Mouse (Mus musculus) limb, embryonic 11.5 days (tissue): ENCODE results near the gene Acbd4. TPM values are rescaled to one million over a fixed set of nuclear protein-coding genes. Genes with fewer than 3 reads are reported as not detected.

Experiments used
- ATAC-seq: fragments of 200-750 bp; cut with Nextera tagmentation; 2 replicates; pipeline ENCODE4 v1.8.0; 2017; ENCODE audit warnings: low read depth; ENCODE audit not compliant: insufficient number of reproducible peaks, low FRiP score, low TSS enrichment
- DNase-seq: peaks from one replicate; pipeline ENCODE4 v3.0.0-alpha.2; 2015; ENCODE audit warnings: low spot score
- H3K27ac ChIP-seq: fragments of 300-500 bp; sonication (generic); replicated peaks from 2 replicates; pipeline ENCODE4 v1.5.1; 2014; ENCODE audit warnings: low read depth, mild to moderate bottlenecking, low read length
- H3K27me3 ChIP-seq: fragments of 300-500 bp; sonication (generic); 2 replicates; pipeline ENCODE4 v1.6.1; 2014; ENCODE audit warnings: mild to moderate bottlenecking, low read length, mixed read lengths; ENCODE audit not compliant: control insufficient read depth, insufficient read depth
- H3K36me3 ChIP-seq: fragments of 300-500 bp; sonication (generic); 2 replicates; pipeline ENCODE4 v1.6.1; 2014; ENCODE audit warnings: mild to moderate bottlenecking, low read length, moderate library complexity, mixed read lengths; ENCODE audit not compliant: control insufficient read depth, insufficient read depth
- H3K4me1 ChIP-seq: fragments of 300-500 bp; sonication (generic); 2 replicates; pipeline ENCODE4 v1.6.1; 2014; ENCODE audit warnings: low read length, mixed read lengths; ENCODE audit not compliant: control insufficient read depth, insufficient read depth
- H3K4me2 ChIP-seq: fragments of 300-500 bp; sonication (generic); 2 replicates; pipeline ENCODE4 v1.6.1; 2014; ENCODE audit warnings: low read depth, mild to moderate bottlenecking, moderate library complexity; ENCODE audit not compliant: severe bottlenecking
- H3K4me3 ChIP-seq: fragments of 300-500 bp; sonication (generic); 2 replicates; pipeline ENCODE4 v1.5.1; 2014; ENCODE audit warnings: low read depth, low read length
- H3K9ac ChIP-seq: fragments of 300-500 bp; sonication (generic); 2 replicates; pipeline ENCODE4 v1.6.1; 2014; ENCODE audit warnings: mild to moderate bottlenecking, low read length
- H3K9me3 ChIP-seq: fragments of 300-500 bp; sonication (generic); 2 replicates; pipeline ENCODE4 v1.6.1; 2016; ENCODE audit warnings: low read length; ENCODE audit not compliant: control insufficient read depth
- WGBS: fragments of 180-500 bp; shearing (Covaris S2); extraction: QIAGEN DNeasy Blood & Tissue Kit; methylation state at CpG from one replicate; pipeline ENCODE4 v1.1.7; 2014; 5-methylcytosine and 5-hydroxymethylcytosine counted together
- polyA plus RNA-seq: library from polyadenylated mRNA; unstranded; fragments of >200 nt; fragmentation: Nextera tagmentation; extraction: Ambion mirVana; gene quantifications from 2 replicates; pipeline ENCODE4 v1.2.1, GENCODE M21; 2014

The Acbd4 gene
- polyA plus RNA-seq, 1 experiment from 2014 or later, result 5.2 TPM

DNA sequence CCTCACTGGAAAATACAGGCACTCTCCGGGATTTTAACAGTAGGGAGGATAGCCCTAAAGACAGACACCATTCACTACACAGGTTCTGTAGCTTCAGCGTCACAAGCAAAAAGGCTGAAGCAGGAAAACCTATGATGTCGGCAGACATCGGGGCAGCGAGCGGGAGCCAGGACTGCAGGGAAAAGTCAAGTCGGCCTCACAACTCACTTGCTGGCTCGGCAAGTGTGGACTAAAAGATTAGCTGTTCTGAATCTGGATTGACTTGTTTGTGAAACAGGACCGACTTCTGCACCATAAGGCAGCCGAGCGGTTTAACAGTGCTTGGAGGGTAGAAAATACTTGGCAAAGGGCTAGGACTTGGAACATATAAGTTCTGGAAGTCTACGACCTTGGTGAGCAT lies 11.5 kb downstream of the Acbd4 start:
- no peaks in the 10 kb centered on the region for H3K36me3 ChIP-seq
- no peak for ATAC-seq
- peaks cover 16% of the 10 kb centered on the region for H3K4me1 ChIP-seq

DNA sequence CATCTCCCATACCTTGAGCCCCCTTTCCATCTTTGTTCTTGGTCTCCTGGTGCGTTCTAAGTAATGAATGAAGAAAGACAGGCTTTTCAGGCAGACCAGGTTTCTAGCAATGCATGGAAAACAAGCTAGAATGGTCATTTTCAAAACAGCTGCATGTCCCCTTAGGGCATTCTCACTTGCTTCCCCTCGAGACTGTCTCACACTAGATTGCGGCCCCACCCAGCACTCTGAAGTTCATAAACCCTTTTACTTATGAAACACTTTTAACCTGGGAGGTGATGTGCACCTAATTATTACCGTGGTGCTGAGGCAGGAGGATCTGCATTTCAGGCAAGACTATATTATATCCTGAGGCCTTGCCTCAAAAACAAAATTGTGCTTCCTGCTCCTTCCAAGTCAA lies 12.3 kb downstream of the Acbd4 start:
- ATAC-seq (no peak), DNase-seq (no peak)
- peaks cover 5% of the 10 kb centered on the region for H3K27me3 ChIP-seq
- no peak overlapping the region for H3K4me3 ChIP-seq
- WGBS, result 68% methylated on average over 4 of the region's 4 CpGs
- no peaks in the 10 kb centered on the region for H3K9me3 ChIP-seq
- no peak overlapping the region for H3K4me2 ChIP-seq
- H3K27ac ChIP-seq, result no peak overlapping the region
- peaks cover 21% of the 10 kb centered on the region for H3K4me1 ChIP-seq
- no peak overlapping the region for H3K9ac ChIP-seq
- H3K36me3 ChIP-seq, result no peaks in the 10 kb centered on the region

More for the DNA sequence above, 11.5 kb downstream of the Acbd4 start:
- WGBS, result 37% methylated on average over 12 of the region's 12 CpGs
- no peak for DNase-seq
- Histone ChIP-seq H3K4me3 (no peak overlapping the region), H3K9me3 (no peaks in the 10 kb centered on the region), H3K27ac (no peak overlapping the region; the same call in 1 of the 2 replicates), H3K27me3 (peaks cover 5% of the 10 kb centered on the region), H3K4me2 (no peak overlapping the region), H3K9ac (no peak overlapping the region)

DNA sequence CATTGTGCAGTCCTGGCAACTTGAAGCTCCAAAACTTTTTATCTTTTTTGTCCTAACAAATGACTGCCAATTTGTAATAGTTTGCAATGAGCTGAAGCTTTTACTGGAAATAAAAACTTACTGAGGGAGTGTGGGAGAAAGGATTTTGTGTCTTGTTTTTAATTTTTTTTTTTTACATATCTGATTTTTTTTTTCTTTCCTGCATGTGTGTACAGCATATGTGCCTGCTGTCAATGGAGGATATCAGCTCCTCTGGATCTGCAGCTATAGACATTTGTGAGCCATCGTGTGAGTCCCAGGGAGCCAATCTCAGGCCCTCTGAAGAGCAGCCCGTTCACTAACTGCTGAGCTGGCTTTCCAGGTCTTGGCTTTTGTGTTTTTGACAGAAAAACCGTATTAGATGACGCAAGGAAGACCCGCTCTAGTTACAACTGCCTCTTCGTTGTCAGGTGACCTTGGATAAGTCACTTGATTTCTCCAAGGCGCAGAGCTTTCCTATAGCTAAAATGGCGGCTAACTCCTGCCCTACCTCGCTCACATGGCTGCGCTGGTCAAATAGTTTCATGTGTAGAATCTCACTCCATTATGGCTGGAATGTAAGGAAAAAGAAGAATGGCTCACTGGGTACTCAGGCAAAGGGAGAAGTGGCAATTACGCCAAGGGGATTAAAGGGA lies 12.9 kb downstream of the Acbd4 start:
- Histone ChIP-seq H3K9ac (peak overlapping the region; percentile 92), H3K4me1 (peaks cover 21% of the 10 kb centered on the region)
- WGBS, result 88% methylated on average over 11 of the region's 11 CpGs

DNA sequence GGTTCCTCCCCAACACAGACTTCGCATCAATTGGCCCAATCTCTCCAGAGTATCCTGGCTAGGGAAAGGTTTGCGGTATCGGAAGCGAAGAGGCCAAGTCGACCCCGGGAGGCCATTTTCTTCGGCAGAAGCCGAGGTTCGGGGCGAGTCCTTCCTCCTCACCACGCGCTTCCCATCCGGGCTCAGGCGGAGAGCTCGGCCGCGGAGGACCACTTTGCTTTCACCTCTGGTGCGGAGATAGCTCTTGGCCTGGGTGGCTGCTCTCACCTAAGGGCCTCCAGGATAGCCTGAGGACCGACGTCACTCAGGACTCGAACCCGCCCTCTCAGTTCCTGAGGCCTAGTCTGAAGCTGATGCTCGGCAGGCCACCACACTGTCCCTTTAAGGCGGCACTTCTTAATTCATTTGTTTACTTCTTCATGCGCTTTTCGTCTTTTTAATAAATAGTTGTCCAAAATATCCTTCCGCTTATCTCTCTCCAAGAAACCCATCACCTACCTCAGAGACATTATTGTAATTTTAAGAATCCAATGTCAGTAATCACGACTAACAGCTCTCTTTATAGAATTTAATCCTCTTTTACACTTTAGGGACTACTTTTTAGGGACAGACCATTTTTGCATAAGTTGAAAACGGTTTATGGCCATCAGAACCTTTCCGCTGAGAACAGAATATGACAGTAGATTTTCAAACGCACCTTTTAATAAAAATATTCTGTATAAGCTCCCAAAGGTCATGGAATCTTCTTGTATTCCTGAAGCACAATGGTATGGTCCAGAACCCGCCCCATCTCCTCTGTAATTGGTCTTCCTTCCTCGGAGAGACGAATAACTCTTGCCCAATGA lies 13.9 kb downstream of the Acbd4 start:
- DNase-seq, result peak; percentile 85
- H3K27ac ChIP-seq, result peak overlapping the region; percentile 75
- H3K27me3 ChIP-seq, result peaks cover 5% of the 10 kb centered on the region
- no peaks in the 10 kb centered on the region for H3K9me3 ChIP-seq
- peak overlapping the region; percentile 65 for H3K4me3 ChIP-seq
- H3K9ac ChIP-seq, result peak overlapping the region; percentile 92
- WGBS, result 1% methylated on average over 34 of the region's 34 CpGs
- H3K4me1 ChIP-seq, result peaks cover 21% of the 10 kb centered on the region
- peak; percentile 52; the same call in 1 of the 2 replicates for ATAC-seq
- H3K36me3 ChIP-seq, result no peaks in the 10 kb centered on the region
- H3K4me2 ChIP-seq, result peak overlapping the region; percentile 63

More for the DNA sequence above, 12.9 kb downstream of the Acbd4 start:
- H3K9me3 ChIP-seq, result no peaks in the 10 kb centered on the region
- DNase-seq (no peak), ATAC-seq (no peak)
- peak overlapping the region; percentile 65 for H3K4me3 ChIP-seq
- peaks cover 5% of the 10 kb centered on the region for H3K27me3 ChIP-seq
- H3K36me3 ChIP-seq, result no peaks in the 10 kb centered on the region
- no peak overlapping the region; the same call in 1 of the 2 replicates for H3K27ac ChIP-seq
- H3K4me2 ChIP-seq, result peak overlapping the region; percentile 63

DNA sequence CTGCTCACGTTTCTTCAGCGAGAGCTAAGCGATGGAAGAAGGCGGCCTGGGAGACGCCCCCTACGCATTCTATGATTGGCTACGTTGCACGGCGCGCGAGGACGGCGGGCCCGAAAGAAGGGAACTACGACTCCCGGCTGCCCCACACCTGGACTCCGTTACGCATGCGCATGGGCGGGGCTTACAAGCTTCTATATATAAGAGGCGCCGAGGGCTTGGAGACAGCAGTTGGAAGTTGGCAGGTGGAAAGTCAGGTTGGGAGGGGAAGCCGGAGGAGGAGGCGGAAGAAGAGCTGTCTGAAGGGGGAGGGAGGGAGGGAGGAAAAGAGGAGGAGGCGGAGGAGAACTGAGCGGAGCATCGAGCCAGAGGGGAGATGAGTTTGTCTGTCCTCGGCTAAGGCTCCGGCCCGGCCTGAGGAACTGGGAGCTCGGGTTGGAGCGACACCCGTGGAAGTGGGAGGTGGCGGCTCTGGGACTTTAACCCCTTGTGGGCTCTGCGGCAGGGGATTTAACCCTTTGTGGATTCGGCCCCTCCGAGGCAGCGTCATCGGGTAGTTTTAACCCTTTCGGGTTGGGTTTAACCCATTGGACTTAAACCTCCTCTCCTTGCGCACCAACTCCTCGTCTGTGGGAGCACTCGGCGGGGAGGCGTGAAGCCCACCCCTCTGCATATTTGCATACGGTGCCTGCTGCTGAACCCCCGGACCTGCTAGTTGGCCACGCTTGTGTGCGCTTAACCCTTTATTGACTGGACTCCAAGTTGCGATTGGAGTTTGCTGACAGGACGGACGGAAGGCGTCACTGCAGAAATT lies 14.7 kb downstream of the Acbd4 start, which contains the start of gene Hexim1:
Gene Hexim1, plus strand, starts transcription at position 224 of the 811 bp plus-strand sequence.
- under 1% methylated on average over 53 of the region's 53 CpGs for WGBS
- Histone ChIP-seq H3K27me3 (peaks cover 4% of the 10 kb centered on the region; the same call in 1 of the 2 replicates), H3K9ac (peak within 1 kb of the TSS; percentile 92), H3K9me3 (no peaks in the 10 kb centered on the region), H3K4me2 (peak within 1 kb of the TSS; percentile 79), H3K4me3 (peak within 1 kb of the TSS; percentile 65), H3K27ac (peak within 1 kb of the TSS; percentile 75), H3K36me3 (no peaks in the 10 kb centered on the region), H3K4me1 (peaks cover 20% of the 10 kb centered on the region)
- peak; percentile 91 for ATAC-seq
- peak; percentile 100 for DNase-seq

DNA sequence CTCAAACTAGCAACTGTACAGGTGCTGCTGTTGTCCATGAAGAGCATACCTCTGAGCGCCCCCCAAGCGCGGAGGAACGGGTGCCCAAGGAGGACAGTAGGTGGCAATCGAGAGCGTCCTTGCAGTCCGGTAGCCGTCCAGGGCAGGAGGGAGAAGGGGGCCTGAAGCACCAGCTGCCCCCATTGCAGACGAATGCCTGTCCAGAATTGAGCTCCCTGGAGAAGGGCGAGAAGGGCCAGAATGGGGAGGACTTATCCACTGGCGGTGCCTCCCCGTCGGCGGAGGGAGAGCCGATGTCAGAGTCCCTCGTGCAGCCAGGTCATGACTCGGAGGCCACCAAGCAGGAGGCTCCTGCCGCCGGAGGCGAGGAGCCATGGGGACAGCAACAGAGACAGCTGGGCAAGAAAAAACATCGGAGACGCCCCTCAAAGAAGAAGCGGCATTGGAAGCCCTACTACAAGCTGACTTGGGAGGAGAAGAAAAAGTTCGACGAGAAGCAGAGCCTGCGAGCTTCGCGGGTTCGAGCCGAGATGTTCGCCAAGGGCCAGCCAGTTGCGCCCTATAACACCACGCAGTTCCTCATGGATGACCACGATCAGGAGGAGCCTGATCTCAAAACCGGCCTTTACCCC lies 15.6 kb downstream of the Acbd4 start:
- Histone ChIP-seq H3K36me3 (no peaks in the 10 kb centered on the region), H3K27me3 (0 out of 2 replicates have a peak, but pooled peaks cover 2% of the 10 kb centered on the region), H3K4me3 (peak overlapping the region; percentile 65), H3K4me2 (peak overlapping the region; percentile 79), H3K9me3 (no peaks in the 10 kb centered on the region), H3K4me1 (peaks cover 16% of the 10 kb centered on the region), H3K9ac (peak overlapping the region; percentile 27), H3K27ac (no peak overlapping the region; the same call in 1 of the 2 replicates)
- DNase-seq (peak; percentile 76), ATAC-seq (peak; percentile 19; the same call in 1 of the 2 replicates)
- WGBS, result 0% methylated on average over 35 of the region's 35 CpGs

DNA sequence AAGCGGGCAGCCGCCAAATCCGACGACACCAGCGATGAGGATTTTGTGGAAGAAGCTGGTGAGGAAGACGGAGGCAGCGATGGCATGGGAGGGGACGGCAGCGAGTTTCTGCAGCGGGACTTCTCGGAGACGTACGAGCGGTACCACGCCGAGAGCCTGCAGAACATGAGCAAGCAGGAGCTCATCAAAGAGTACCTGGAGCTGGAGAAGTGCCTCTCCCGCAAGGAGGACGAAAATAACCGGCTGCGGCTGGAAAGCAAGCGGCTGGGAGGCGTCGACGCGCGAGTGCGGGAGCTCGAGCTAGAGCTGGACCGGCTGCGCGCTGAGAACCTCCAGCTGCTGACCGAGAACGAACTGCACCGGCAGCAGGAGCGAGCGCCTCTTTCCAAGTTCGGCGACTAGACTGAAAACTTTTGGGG lies 16.1 kb downstream of the Acbd4 start:
- under 1% methylated on average over 38 of the region's 38 CpGs for WGBS
- peaks cover 11% of the 10 kb centered on the region; the same call in 1 of the 2 replicates for H3K4me1 ChIP-seq
- H3K36me3 ChIP-seq, result no peaks in the 10 kb centered on the region
- no peak overlapping the region for H3K27ac ChIP-seq
- peak overlapping the region; percentile 27 for H3K9ac ChIP-seq
- peak overlapping the region; percentile 65 for H3K4me3 ChIP-seq
- no peak for DNase-seq
- H3K9me3 ChIP-seq, result no peaks in the 10 kb centered on the region
- no peak for ATAC-seq
- H3K4me2 ChIP-seq, result peak overlapping the region; percentile 79
- H3K27me3 ChIP-seq, result 0 out of 2 replicates have a peak, but pooled peaks cover 2% of the 10 kb centered on the region
